Mouse (Mus musculus) MEL (cell line): ENCODE data around the gene Rhpn2. TPM values are rescaled to one million over a fixed set of nuclear protein-coding genes. Genes with fewer than 3 reads are reported as not detected.

Source experiments
- DNase-seq: peaks from one replicate; pipeline ENCODE4 v3.0.0; 2011; ENCODE audit warnings: low read depth, low spot score
- H3K27ac ChIP-seq: 2 replicates; pipeline ENCODE4 v1.5.1; 2012; ENCODE audit warnings: low read depth, mild to moderate bottlenecking, control low read depth, low read length, moderate library complexity; ENCODE audit not compliant: control insufficient read depth
- H3K27me3 ChIP-seq, 2 experiments: fragments of 150-350 bp in 1 of 2; sonication (generic) in 1 of 2; 2 replicates each; pipeline ENCODE4 v1.6.1; 2012; ENCODE audit warnings: low read length in 2 of 2, mild to moderate bottlenecking in 2 of 2, improper control_type of control experiment in 1 of 2, moderate library complexity in 1 of 2; ENCODE audit not compliant: insufficient read depth in 2 of 2, control insufficient read depth in 1 of 2
- H3K36me3 ChIP-seq, 2 experiments: 2 replicates each; pipeline ENCODE4 v1.6.1; 2012 to 2014; ENCODE audit warnings: low read length in 2 of 2, improper control_type of control experiment in 1 of 2, inconsistent platforms in 1 of 2, mild to moderate bottlenecking in 1 of 2; ENCODE audit not compliant: insufficient read depth in 2 of 2, control insufficient read depth in 1 of 2
- H3K4me1 ChIP-seq, 2 experiments: fragments of 150-350 bp in 1 of 2; sonication (generic) in 1 of 2; 2 replicates each; pipeline ENCODE4 v1.6.1; 2012; ENCODE audit warnings: low read length in 2 of 2, improper control_type of control experiment in 1 of 2, mild to moderate bottlenecking in 1 of 2; ENCODE audit not compliant: insufficient read depth in 2 of 2, control insufficient read depth in 1 of 2
- H3K4me3 ChIP-seq, 2 experiments: fragments of 150-350 bp in 1 of 2; sonication (generic) in 1 of 2; 2 replicates each; pipeline ENCODE4 v1.5.1; 2012; ENCODE audit warnings: low read depth in 2 of 2, low read length in 2 of 2, mild to moderate bottlenecking in 2 of 2, moderate library complexity in 2 of 2, control low read depth in 1 of 2, improper control_type of control experiment in 1 of 2; ENCODE audit not compliant: control insufficient read depth in 1 of 2, insufficient read depth in 1 of 2
- H3K79me2 ChIP-seq: 2 replicates; pipeline ENCODE4 v1.6.1; 2012; ENCODE audit warnings: mild to moderate bottlenecking, low read length, moderate library complexity; ENCODE audit not compliant: control insufficient read depth, poor library complexity, insufficient read depth
- H3K9ac ChIP-seq: 2 replicates; pipeline ENCODE4 v1.6.1; 2012; ENCODE audit warnings: low read depth, mild to moderate bottlenecking, control low read depth, low read length, moderate library complexity; ENCODE audit not compliant: control insufficient read depth, poor library complexity, severe bottlenecking
- H3K9me3 ChIP-seq: fragments of 150-350 bp; sonication (generic); replicated peaks from 2 replicates; pipeline ENCODE4 v1.6.1; 2012; ENCODE audit warnings: mild to moderate bottlenecking, low read length, improper control_type of control experiment, moderate library complexity; ENCODE audit not compliant: insufficient read depth
- BHLHE40 ChIP-seq: IDR thresholded peaks from 2 replicates; pipeline ENCODE4 v1.6.1; 2012; ENCODE audit warnings: low read depth, mild to moderate bottlenecking, inconsistent platforms, low read length, improper control_type of control experiment, borderline replicate concordance
- CHD1 ChIP-seq: IDR thresholded peaks from 2 replicates; pipeline ENCODE4 v1.6.1; 2012; ENCODE audit warnings: low read depth, mild to moderate bottlenecking, inconsistent platforms, low read length, improper control_type of control experiment
- CHD2 ChIP-seq: IDR thresholded peaks from 2 replicates; pipeline ENCODE4 v1.6.1; 2011; ENCODE audit warnings: low read length, improper control_type of control experiment
- ELF1 ChIP-seq: IDR thresholded peaks from 2 replicates; pipeline ENCODE4 v1.6.1; 2014; ENCODE audit warnings: low read depth, mild to moderate bottlenecking, inconsistent platforms, low read length, improper control_type of control experiment, moderate library complexity
- MAFK ChIP-seq: IDR thresholded peaks from 2 replicates; pipeline ENCODE4 v1.6.1; 2011; ENCODE audit warnings: low read depth, mild to moderate bottlenecking, low read length, improper control_type of control experiment, borderline replicate concordance
- MAX ChIP-seq: IDR thresholded peaks from 2 replicates; pipeline ENCODE4 v1.6.1; 2011; ENCODE audit warnings: low read length, improper control_type of control experiment
- MAZ ChIP-seq: IDR thresholded peaks from 2 replicates; pipeline ENCODE4 v1.6.1; 2012; ENCODE audit warnings: low read depth, mild to moderate bottlenecking, inconsistent platforms, low read length, improper control_type of control experiment
- MXI1 ChIP-seq: IDR thresholded peaks from 2 replicates; pipeline ENCODE4 v1.6.1; 2011; ENCODE audit warnings: mild to moderate bottlenecking, low read depth, low read length, improper control_type of control experiment
- NELFE ChIP-seq: IDR thresholded peaks from 2 replicates; pipeline ENCODE4 v1.6.1; 2011; ENCODE audit warnings: low read depth, low read length, improper control_type of control experiment
- NRF1 ChIP-seq: IDR thresholded peaks from 2 replicates; pipeline ENCODE4 v1.6.1; 2014; ENCODE audit warnings: low read depth, mild to moderate bottlenecking, inconsistent platforms, low read length, improper control_type of control experiment, moderate library complexity; ENCODE audit not compliant: poor library complexity, insufficient read depth, severe bottlenecking
- POLR2A ChIP-seq, 2 experiments: IDR thresholded peaks; 2 replicates each; pipeline ENCODE4 v1.6.1; 2011 to 2012; ENCODE audit warnings: low read length in 2 of 2, mild to moderate bottlenecking in 2 of 2, control low read depth in 1 of 2, improper control_type of control experiment in 1 of 2, low read depth in 1 of 2, moderate library complexity in 1 of 2; ENCODE audit not compliant: control insufficient read depth in 1 of 2, insufficient read depth in 1 of 2, poor library complexity in 1 of 2
- POLR2AphosphoS5 ChIP-seq: IDR thresholded peaks from 2 replicates; pipeline ENCODE4 v1.6.1; 2012; ENCODE audit warnings: low read depth, borderline replicate concordance, mild to moderate bottlenecking, inconsistent platforms, low read length, moderate library complexity, mixed read lengths
- RCOR1 ChIP-seq: IDR thresholded peaks from 2 replicates; pipeline ENCODE4 v1.6.1; 2012; ENCODE audit warnings: low read depth, mild to moderate bottlenecking, inconsistent platforms, low read length, improper control_type of control experiment
- SIN3A ChIP-seq: IDR thresholded peaks from 2 replicates; pipeline ENCODE4 v1.6.1; 2012; ENCODE audit warnings: low read length, improper control_type of control experiment, inconsistent platforms
- TAL1 ChIP-seq: IDR thresholded peaks from 2 replicates; pipeline ENCODE4 v1.6.1; 2012; ENCODE audit warnings: mild to moderate bottlenecking, inconsistent platforms, low read length, moderate library complexity, mixed read lengths
- TBP ChIP-seq: IDR thresholded peaks from 2 replicates; pipeline ENCODE4 v1.8.0; 2011; ENCODE audit warnings: low read depth, low read length, improper control_type of control experiment
- TCF12 ChIP-seq: IDR thresholded peaks from 2 replicates; pipeline ENCODE4 v1.6.1; 2014; ENCODE audit warnings: low read depth, mild to moderate bottlenecking, inconsistent platforms, low read length, improper control_type of control experiment, moderate library complexity
- USF1 ChIP-seq: IDR thresholded peaks from 2 replicates; pipeline ENCODE4 v1.6.1; 2014; ENCODE audit warnings: low read depth, mild to moderate bottlenecking, inconsistent platforms, low read length, improper control_type of control experiment, moderate library complexity
- USF2 ChIP-seq, 2 experiments: IDR thresholded peaks; 2 replicates each; pipeline ENCODE4 v1.6.1; 2011 to 2012; ENCODE audit warnings: improper control_type of control experiment in 2 of 2, low read length in 2 of 2, borderline replicate concordance in 1 of 2, inconsistent platforms in 1 of 2, low read depth in 1 of 2, mild to moderate bottlenecking in 1 of 2; ENCODE audit not compliant: insufficient read depth in 1 of 2
- ZKSCAN1 ChIP-seq: IDR thresholded peaks from 2 replicates; pipeline ENCODE4 v1.6.1; 2012; ENCODE audit warnings: low read depth, mild to moderate bottlenecking, inconsistent platforms, low read length, improper control_type of control experiment, moderate library complexity
- ZMIZ1 ChIP-seq: IDR thresholded peaks from 2 replicates; pipeline ENCODE4 v1.6.1; 2012; ENCODE audit warnings: low read depth, mild to moderate bottlenecking, inconsistent platforms, low read length, improper control_type of control experiment, moderate library complexity
- polyA plus RNA-seq, 2 experiments: library from polyadenylated mRNA; stranded (reverse) in 1 of 2; unstranded in 1 of 2; fragments of >175 nt in 1 of 2; fragments of >200 nt in 1 of 2; gene quantifications; 2 replicates each; pipeline versions ENCODE4 v1.2.1 to v1.2.4; 2012; ENCODE audit warnings: low replicate concordance in 2 of 2, low read depth in 1 of 2; ENCODE audit not compliant: insufficient read length in 2 of 2, insufficient read depth in 1 of 2, missing spikeins in 1 of 2
- total RNA-seq: library from RNA; depleted of rRNA; stranded (reverse); fragments of 300-350 nt; gene quantifications from 2 replicates; pipeline ENCODE4 v1.2.3, GENCODE M21; 2012

The Rhpn2 gene
- total and polyA plus RNA-seq, 3 experiments: 0.58 to 1.2 TPM; not detected in 1

- DNase-seq: no peak
- H3K9me3 ChIP-seq: no peaks in the 10 kb centered on the region
- peaks cover 7 to 18% of the 10 kb centered on the region in 2 experiments for H3K4me1 ChIP-seq
- H3K4me3 ChIP-seq: no peak overlapping the region
- H3K9ac ChIP-seq: no peak overlapping the region
- no peaks in the 10 kb centered on the region; a peak in 1 of 4 replicates for H3K27me3 ChIP-seq
- H3K79me2 ChIP-seq: no peaks in the 10 kb centered on the region
- H3K36me3 ChIP-seq: peaks cover 0 to 13% of the 10 kb centered on the region in 2 experiments; a peak in 2 of 4 replicates
- TF ChIP-seq POLR2AphosphoS5: no peak
- TF ChIP-seq ELF1: no peak
- TF ChIP-seq MAZ: no peak
- TF ChIP-seq RCOR1: no peak
- no peak for TF ChIP-seq CHD2
- no peak for TF ChIP-seq USF1
- TF ChIP-seq, all 39 proteins: peak for 0
- no peak overlapping the region for H3K27ac ChIP-seq
Observed at GRCm38 (mm10) chr7:35371096-35371495, 37.1 kb downstream of the Rhpn2 start.

GRCm38 (mm10) chr7:35372483-35373017 lies 38.6 kb downstream of the Rhpn2 start:
- 0 out of 2 replicates have a peak, but pooled peaks have one; percentile 18 for TF ChIP-seq NELFE
- TF ChIP-seq USF1: peak; percentile 85
- peak in 1 of 2 experiments; percentile 29; a peak in 1 of 4 replicates for TF ChIP-seq USF2 (IDR thresholded peaks at IDR 0.05; ENCODE audit: borderline replicate concordance in 1 of 2, insufficient read depth in 1 of 2, low read depth in 1 of 2, low read length in 2 of 2)
- no peak for TF ChIP-seq CHD1
- TF ChIP-seq MAZ: no peak
- TF ChIP-seq MXI1: no peak
- TF ChIP-seq, all 39 proteins: peak for 3
- H3K4me1 ChIP-seq: peaks cover 7 to 18% of the 10 kb centered on the region in 2 experiments
- peak overlapping the region; percentile 43; the same call in 1 of the 2 replicates for H3K9ac ChIP-seq
- H3K79me2 ChIP-seq: no peaks in the 10 kb centered on the region
- peaks cover 0 to 13% of the 10 kb centered on the region in 2 experiments; a peak in 2 of 4 replicates for H3K36me3 ChIP-seq
- peak overlapping the region; percentile 87 for H3K27ac ChIP-seq
- no peaks in the 10 kb centered on the region for H3K27me3 ChIP-seq
- peak overlapping the region; percentile 10 to 53 for H3K4me3 ChIP-seq
- DNase-seq: peak; percentile 75
- no peaks in the 10 kb centered on the region for H3K9me3 ChIP-seq

GRCm38 (mm10) chr7:35373146-35373989 lies 39.4 kb downstream of the Rhpn2 start:
- Histone ChIP-seq H3K9me3 (no peaks in the 10 kb centered on the region), H3K9ac (peak overlapping the region; percentile 73)
- no peak; the same call in none of the 2 replicates for TF ChIP-seq MXI1
- no peak for TF ChIP-seq ZKSCAN1
- TF ChIP-seq MAZ: peak; percentile 26; the same call in 1 of the 2 replicates
- 0 out of 2 replicates have a peak, but pooled peaks have one; percentile 30 for TF ChIP-seq MAX
- TF ChIP-seq SIN3A: peak; percentile 92
- no peak for TF ChIP-seq ELF1
- peak; percentile 68 for TF ChIP-seq ZMIZ1
- peak; percentile 86 for TF ChIP-seq USF1
- peak; percentile 92 for TF ChIP-seq TCF12
- TF ChIP-seq BHLHE40: peak; percentile 79
- no peak for TF ChIP-seq TAL1
- no peak for TF ChIP-seq NRF1
- TF ChIP-seq POLR2AphosphoS5: no peak
- peak; percentile 74; the same call in 1 of the 2 replicates for TF ChIP-seq MAFK
- peak; percentile 56 to 59 for TF ChIP-seq POLR2A (IDR thresholded peaks at IDR 0.05; ENCODE audit: control insufficient read depth in 1 of 2, insufficient read depth in 1 of 2, low read depth in 1 of 2, low read length in 2 of 2, poor library complexity in 1 of 2)
- TF ChIP-seq TBP: 0 out of 2 replicates have a peak, but pooled peaks have one; percentile 0

More at GRCm38 (mm10) chr7:35373146-35373989, 39.4 kb downstream of the Rhpn2 start:
- peak; percentile 92 for DNase-seq
- Histone ChIP-seq H3K4me1 (peaks cover 7 to 18% of the 10 kb centered on the region in 2 experiments), H3K27ac (peak overlapping the region; percentile 87), H3K79me2 (no peaks in the 10 kb centered on the region), H3K36me3 (peaks cover 0 to 13% of the 10 kb centered on the region in 2 experiments; a peak in 2 of 4 replicates), H3K4me3 (peak overlapping the region; percentile 53 to 61), H3K27me3 (no peaks in the 10 kb centered on the region)
